Mouse (Mus musculus) kidney, adult 10 weeks (tissue): Measurements from ENCODE around the gene Ctsg. TPM values are rescaled to one million over a fixed set of nuclear protein-coding genes. Genes with fewer than 3 reads are reported as not detected.

Source experiments
- polyA plus RNA-seq: library from polyadenylated mRNA; stranded (reverse); fragments of 350-450 nt; fragmentation: Illumina TruSeq; extraction: RNeasy Lipid Tissue Mini Kit (QIAGEN cat#74804); gene quantifications from one replicate; pipeline ENCODE4 v1.2.3, GENCODE M21; 2014; ENCODE audit warnings: low read depth, low replicate concordance

The Ctsg gene
- polyA plus RNA-seq = not detected

GRCm38 (mm10) chr14:56102386-56102785 is at the start of gene Ctsg:
Gene Ctsg, minus strand, starts transcription at chr14:56102574.

GRCm38 (mm10) chr14:56132508-56132907 is 30.1 kb upstream of the Ctsg start, which contains the start of gene Gzmd:
Gene Gzmd, minus strand, starts transcription at chr14:56132608.

DNA sequence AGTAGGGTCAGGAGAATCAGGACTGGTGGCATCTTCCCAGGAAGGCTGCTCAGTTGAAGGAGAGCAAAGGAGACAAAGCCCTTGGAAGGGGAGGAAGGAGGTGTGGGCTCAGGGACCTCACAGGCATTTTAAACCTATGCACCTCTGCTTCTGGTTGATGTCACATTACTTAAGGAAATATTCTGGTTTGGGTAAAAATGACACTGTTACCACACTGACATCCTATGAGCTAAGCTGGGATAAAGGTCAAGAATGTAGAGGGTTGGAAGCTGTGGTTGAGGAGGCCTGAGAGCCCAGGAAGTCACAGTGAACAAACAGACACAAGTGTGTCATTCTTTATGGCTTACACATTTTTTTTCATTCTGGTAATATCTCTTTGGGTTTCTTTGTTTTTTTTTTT is 18.2 kb upstream of the Ctsg start, which contains the start of gene Gzme:
TSS of gene Gzme (minus strand) at position 101 of the 400 bp plus-strand sequence.

DNA sequence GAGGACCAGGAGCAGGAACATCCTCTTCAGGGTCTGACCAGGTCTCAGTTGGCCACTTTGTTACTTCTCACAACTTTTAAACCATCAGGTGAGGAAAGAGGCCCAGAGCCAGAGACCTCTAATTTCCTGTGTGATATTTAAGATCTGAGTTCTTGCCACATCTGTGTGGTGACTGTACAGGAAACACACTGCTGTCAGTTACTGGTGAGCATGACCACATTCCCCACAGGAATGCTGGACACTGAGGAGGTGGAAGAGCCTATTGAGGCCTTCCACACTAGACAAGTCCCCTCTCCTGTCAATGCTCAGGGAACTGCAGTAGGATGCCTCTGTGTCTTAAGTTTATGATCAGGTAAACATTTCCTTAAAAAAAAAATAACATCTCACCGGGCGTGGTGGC is 17.2 kb downstream of the Ctsg start, which contains the start of gene Mcpt8:
TSS of gene Mcpt8 (minus strand) at position 107 of the 400 bp plus-strand sequence.

DNA sequence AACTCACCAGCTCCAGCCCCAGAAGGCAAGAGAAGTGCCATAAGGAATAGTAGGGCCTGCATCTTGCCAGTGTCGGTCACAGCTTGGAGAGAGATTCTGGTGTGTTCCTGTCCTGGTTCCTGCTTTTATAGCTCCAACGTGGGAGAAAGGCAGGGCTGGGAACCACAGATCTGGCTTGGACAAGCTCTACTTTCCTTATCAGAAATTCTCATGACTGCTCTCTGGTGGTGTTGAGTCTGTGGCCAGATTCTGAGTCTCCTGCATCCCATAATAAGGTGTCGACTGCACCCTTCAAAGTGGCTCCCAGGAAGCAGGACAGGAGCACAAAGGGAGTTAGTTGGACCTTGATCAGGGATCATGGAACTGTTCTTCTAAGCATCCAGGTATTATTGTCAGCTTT is 40.2 kb downstream of the Ctsg start, which contains the start of gene Mcpt4:
TSS of gene Mcpt4 (minus strand) at position 101 of the 400 bp plus-strand sequence.

Other genes with a start within 250 kb of the Ctsg start
- 0.40 TPM for gene Nynrin, start 248.6 kb downstream of the Ctsg start, polyA plus RNA-seq
- not detected for gene Cbln3, start 218.2 kb downstream of the Ctsg start, polyA plus RNA-seq
- gene Khnyn, start 217.6 kb downstream of the Ctsg start, polyA plus RNA-seq = 8.8 TPM
- gene Sdr39u1, start 202.3 kb downstream of the Ctsg start, polyA plus RNA-seq = 19.8 TPM
- not detected for gene Cma1, start 157.9 kb downstream of the Ctsg start, polyA plus RNA-seq
- gene Cma2, start 151.6 kb downstream of the Ctsg start, polyA plus RNA-seq = not detected
- gene Mcpt1, start 84.6 kb downstream of the Ctsg start, polyA plus RNA-seq = not detected
- not detected for gene Mcpt9, start 72.1 kb downstream of the Ctsg start, polyA plus RNA-seq
- not detected for gene Mcpt2, start 60.5 kb downstream of the Ctsg start, polyA plus RNA-seq
- gene Mcpt4, start 40.3 kb downstream of the Ctsg start, polyA plus RNA-seq = not detected
- gene Mcpt8, start 17.3 kb downstream of the Ctsg start, polyA plus RNA-seq = not detected
- not detected for gene Gzme, start 18.1 kb upstream of the Ctsg start, polyA plus RNA-seq
- gene Gzmd, start 30.0 kb upstream of the Ctsg start, polyA plus RNA-seq = not detected
- not detected for gene Gzmg, start 57.0 kb upstream of the Ctsg start, polyA plus RNA-seq
- gene Gzmn, start 72.0 kb upstream of the Ctsg start, polyA plus RNA-seq = not detected
- gene Gzmf, start 108.8 kb upstream of the Ctsg start, polyA plus RNA-seq = not detected
- not detected for gene Gzmc, start 132.1 kb upstream of the Ctsg start, polyA plus RNA-seq
- gene Gzmb, start 159.7 kb upstream of the Ctsg start, polyA plus RNA-seq = not detected